Mouse (Mus musculus): ENCODE measurements around the gene Rnaseh2b. TPM values are rescaled to one million over a fixed set of nuclear protein-coding genes. Genes with fewer than 3 reads are reported as not detected.

Gene Rnaseh2b
- polyA plus RNA-seq (2012; ENCODE audit: insufficient read depth, insufficient read length, low replicate concordance, missing spikeins) = not detected in 2 replicates

GRCm38 (mm10) chr14:62292488-62293339, at the start of gene Rnaseh2b, which contains the start of gene Dleu7:
Rnaseh2b (plus strand) TSS chr14:62292589.
Dleu7 (minus strand) TSS chr14:62293047.
- WGBS = 3% methylated on average over 60 of the region's 60 CpGs
- Histone ChIP-seq H3K4me1 (ENCODE audit: control insufficient read depth, insufficient read depth, low read length) (peaks cover 10% of the 10 kb centered on the region), H3K27ac (ENCODE audit: insufficient read depth, low read depth, low read length) (no peak within 1 kb of the TSS; the same call in 1 of the 2 replicates)

GRCm38 (mm10) chr14:62243530-62243929, 48.9 kb upstream of the Rnaseh2b start:
- TF ChIP-seq POLR2A (IDR thresholded peaks at IDR 0.05; ENCODE audit: insufficient read depth, low read depth, low read length) (no peak), CTCF (IDR thresholded peaks at IDR 0.05; ENCODE audit: insufficient read depth, low read depth, low read length) (no peak)

More at GRCm38 (mm10) chr14:62292488-62293339, at the start of gene Rnaseh2b, which contains the start of gene Dleu7:
- TF ChIP-seq CTCF (IDR thresholded peaks at IDR 0.05; ENCODE audit: insufficient read depth, low read depth, low read length) = no peak
- TF ChIP-seq POLR2A (IDR thresholded peaks at IDR 0.05; ENCODE audit: insufficient read depth, low read depth, low read length) = 0 out of 2 replicates have a peak, but pooled peaks have one; percentile 45
- H3K4me3 ChIP-seq (ENCODE audit: insufficient read depth, low read depth, low read length) = peak within 1 kb of the TSS; percentile 57

DNA sequence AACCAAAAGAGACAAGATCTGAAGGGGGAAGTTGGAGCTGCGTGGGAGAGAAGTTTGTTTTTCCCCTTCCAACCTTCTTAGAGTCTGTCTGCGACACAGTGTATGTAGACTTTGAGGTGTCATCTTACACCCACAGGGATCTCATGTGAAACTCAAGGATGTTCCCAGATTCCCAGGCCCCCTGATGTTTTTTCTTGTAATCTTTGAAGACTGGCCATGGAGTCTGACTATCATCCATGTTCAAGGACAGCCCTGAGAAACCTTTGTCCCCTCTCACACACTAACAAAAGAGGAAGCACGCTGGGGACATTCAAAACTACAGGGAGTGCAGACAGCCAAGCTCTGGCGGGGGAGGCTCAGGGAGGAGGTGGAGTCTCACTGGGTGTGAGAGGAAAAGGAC, 46.8 kb upstream of the Rnaseh2b start:
- no peak overlapping the region for H3K27ac ChIP-seq (ENCODE audit: insufficient read depth, low read depth, low read length)
- H3K4me3 ChIP-seq (ENCODE audit: insufficient read depth, low read depth, low read length) = no peak overlapping the region
- H3K4me1 ChIP-seq (ENCODE audit: control insufficient read depth, insufficient read depth, low read length) = no peaks in the 10 kb centered on the region
- TF ChIP-seq CTCF (IDR thresholded peaks at IDR 0.05; ENCODE audit: insufficient read depth, low read depth, low read length) (no peak), POLR2A (IDR thresholded peaks at IDR 0.05; ENCODE audit: insufficient read depth, low read depth, low read length) (no peak)
- WGBS = 65% methylated on average over 4 of the region's 4 CpGs

More at GRCm38 (mm10) chr14:62243530-62243929, 48.9 kb upstream of the Rnaseh2b start:
- H3K4me3 ChIP-seq (ENCODE audit: insufficient read depth, low read depth, low read length) = no peak overlapping the region
- WGBS = 79% methylated on average over 2 of the region's 2 CpGs
- no peaks in the 10 kb centered on the region for H3K4me1 ChIP-seq (ENCODE audit: control insufficient read depth, insufficient read depth, low read length)
- no peak overlapping the region for H3K27ac ChIP-seq (ENCODE audit: insufficient read depth, low read depth, low read length)

GRCm38 (mm10) chr14:62248345-62248744, 44.0 kb upstream of the Rnaseh2b start:
- TF ChIP-seq POLR2A (IDR thresholded peaks at IDR 0.05; ENCODE audit: insufficient read depth, low read depth, low read length) = no peak
- TF ChIP-seq CTCF (IDR thresholded peaks at IDR 0.05; ENCODE audit: insufficient read depth, low read depth, low read length) = no peak
- WGBS = 81% methylated on average over 7 of the region's 7 CpGs
- no peak overlapping the region for H3K27ac ChIP-seq (ENCODE audit: insufficient read depth, low read depth, low read length)

GRCm38 (mm10) chr14:62248796-62249195, 43.6 kb upstream of the Rnaseh2b start:
- TF ChIP-seq CTCF (IDR thresholded peaks at IDR 0.05; ENCODE audit: insufficient read depth, low read depth, low read length) (no peak), POLR2A (IDR thresholded peaks at IDR 0.05; ENCODE audit: insufficient read depth, low read depth, low read length) (no peak)
- H3K27ac ChIP-seq (ENCODE audit: insufficient read depth, low read depth, low read length) = no peak overlapping the region
- H3K4me3 ChIP-seq (ENCODE audit: insufficient read depth, low read depth, low read length) = no peak overlapping the region
- H3K4me1 ChIP-seq (ENCODE audit: control insufficient read depth, insufficient read depth, low read length) = no peaks in the 10 kb centered on the region
- whole genome bisulfite sequencing = 84% methylated on average over 10 of the region's 10 CpGs

More at GRCm38 (mm10) chr14:62248345-62248744, 44.0 kb upstream of the Rnaseh2b start:
- Histone ChIP-seq H3K4me1 (ENCODE audit: control insufficient read depth, insufficient read depth, low read length) (no peaks in the 10 kb centered on the region), H3K4me3 (ENCODE audit: insufficient read depth, low read depth, low read length) (no peak overlapping the region)

- H3K4me1 ChIP-seq (ENCODE audit: control insufficient read depth, insufficient read depth, low read length) = no peaks in the 10 kb centered on the region
- TF ChIP-seq POLR2A (IDR thresholded peaks at IDR 0.05; ENCODE audit: insufficient read depth, low read depth, low read length) (no peak), CTCF (IDR thresholded peaks at IDR 0.05; ENCODE audit: insufficient read depth, low read depth, low read length) (no peak)
- H3K27ac ChIP-seq (ENCODE audit: insufficient read depth, low read depth, low read length) = no peak overlapping the region
- WGBS = 98% methylated on average over 2 of the region's 2 CpGs
- no peak overlapping the region for H3K4me3 ChIP-seq (ENCODE audit: insufficient read depth, low read depth, low read length)
These were observed 43.1 kb upstream of the Rnaseh2b start for GRCm38 (mm10) chr14:62249251-62249650.

DNA sequence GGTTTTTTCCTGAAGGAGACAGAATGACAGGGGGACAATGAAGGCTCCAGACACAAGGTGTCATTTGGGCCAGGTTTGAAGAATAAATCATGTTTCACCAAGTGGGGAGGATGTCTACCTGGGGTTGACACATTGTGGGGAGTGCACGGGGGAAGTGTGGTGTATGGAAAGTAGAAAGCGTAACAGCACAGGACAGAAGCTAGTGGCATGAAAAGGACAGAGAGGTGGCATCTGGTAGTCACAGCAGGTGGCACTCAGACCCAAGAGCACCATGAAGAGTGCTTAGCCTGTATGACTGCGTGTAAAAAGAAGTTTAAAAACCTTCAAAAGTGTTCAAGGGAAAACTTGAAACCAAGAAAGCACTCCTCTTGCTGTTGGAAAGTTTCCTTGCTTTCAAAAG, 42.3 kb upstream of the Rnaseh2b start:
- 90% methylated on average over 3 of the region's 3 CpGs for WGBS
- Histone ChIP-seq H3K4me3 (ENCODE audit: insufficient read depth, low read depth, low read length) (no peak overlapping the region), H3K27ac (ENCODE audit: insufficient read depth, low read depth, low read length) (no peak overlapping the region), H3K4me1 (ENCODE audit: control insufficient read depth, insufficient read depth, low read length) (no peaks in the 10 kb centered on the region)
- no peak for TF ChIP-seq CTCF (IDR thresholded peaks at IDR 0.05; ENCODE audit: insufficient read depth, low read depth, low read length)
- TF ChIP-seq POLR2A (IDR thresholded peaks at IDR 0.05; ENCODE audit: insufficient read depth, low read depth, low read length) = no peak

DNA sequence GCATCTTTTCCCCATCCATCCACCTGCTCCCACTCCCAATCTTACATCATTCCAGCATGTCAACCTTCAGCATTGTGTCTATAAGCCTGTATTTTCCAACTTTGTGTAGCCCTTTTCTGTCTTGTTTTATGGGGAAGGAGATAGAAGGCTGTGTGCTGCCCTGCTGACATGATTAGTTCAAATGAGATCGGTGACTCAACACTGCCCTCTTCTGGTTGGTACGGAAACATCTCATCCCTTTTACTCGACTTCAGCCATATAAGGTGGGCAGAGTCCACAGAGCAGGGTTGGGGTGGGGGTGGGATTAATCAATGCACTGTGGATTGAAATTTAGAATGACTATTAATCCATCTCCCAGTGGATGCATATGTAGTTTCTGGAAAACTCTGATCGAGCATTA, 40.4 kb upstream of the Rnaseh2b start:
- TF ChIP-seq POLR2A (IDR thresholded peaks at IDR 0.05; ENCODE audit: insufficient read depth, low read depth, low read length) (no peak), CTCF (IDR thresholded peaks at IDR 0.05; ENCODE audit: insufficient read depth, low read depth, low read length) (no peak)
- H3K4me3 ChIP-seq (ENCODE audit: insufficient read depth, low read depth, low read length) = no peak overlapping the region

DNA sequence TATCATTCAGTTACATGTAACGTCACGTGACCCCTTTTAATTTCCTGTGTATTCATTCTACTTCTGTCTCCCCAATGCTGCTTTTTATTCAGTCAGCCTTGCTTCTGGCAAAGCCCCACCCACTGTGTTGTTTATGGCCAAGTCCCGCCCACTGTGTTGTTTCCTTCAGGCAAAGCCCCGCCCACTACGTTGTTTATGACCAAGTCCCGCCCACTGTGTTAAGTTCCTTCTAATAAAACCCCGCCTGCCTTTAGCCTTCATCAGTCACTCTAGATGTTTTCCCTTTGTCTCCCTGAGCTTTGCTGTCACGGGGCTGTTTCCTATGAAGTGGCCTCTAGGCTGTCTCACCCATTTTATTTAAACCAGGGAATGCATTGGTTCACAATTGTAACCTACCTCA, 38.0 kb upstream of the Rnaseh2b start:
- 50% methylated on average over 8 of the region's 8 CpGs for WGBS

More for the DNA sequence above, 40.4 kb upstream of the Rnaseh2b start:
- Histone ChIP-seq H3K27ac (ENCODE audit: insufficient read depth, low read depth, low read length) (no peak overlapping the region), H3K4me1 (ENCODE audit: control insufficient read depth, insufficient read depth, low read length) (no peaks in the 10 kb centered on the region)
- 7% methylated on average over 4 of the region's 4 CpGs for WGBS

More for the DNA sequence above, 38.0 kb upstream of the Rnaseh2b start:
- no peak for TF ChIP-seq CTCF (IDR thresholded peaks at IDR 0.05; ENCODE audit: insufficient read depth, low read depth, low read length)
- no peak for TF ChIP-seq POLR2A (IDR thresholded peaks at IDR 0.05; ENCODE audit: insufficient read depth, low read depth, low read length)
- Histone ChIP-seq H3K4me3 (ENCODE audit: insufficient read depth, low read depth, low read length) (no peak overlapping the region), H3K27ac (ENCODE audit: insufficient read depth, low read depth, low read length) (no peak overlapping the region), H3K4me1 (ENCODE audit: control insufficient read depth, insufficient read depth, low read length) (no peaks in the 10 kb centered on the region)
